Mouse (Mus musculus) midbrain, embryonic 16.5 days (tissue): ENCODE measurements around the gene Alg6. TPM values are rescaled to one million over a fixed set of nuclear protein-coding genes. Genes with fewer than 3 reads are reported as not detected.

Source experiments
- ATAC-seq: fragments of 200-750 bp; cut with Nextera tagmentation; 2 replicates; pipeline ENCODE4 v1.8.0; 2017; ENCODE audit warnings: moderate TSS enrichment
- H3K27ac ChIP-seq: fragments of 300-500 bp; sonication (generic); 2 replicates; pipeline ENCODE4 v1.5.1; 2014; ENCODE audit warnings: mild to moderate bottlenecking, low read length, mixed read lengths
- H3K27me3 ChIP-seq: fragments of 300-500 bp; sonication (generic); 2 replicates; pipeline ENCODE4 v1.6.1; 2014; ENCODE audit warnings: low read depth, low read length, mixed read lengths; ENCODE audit not compliant: control insufficient read depth, insufficient read depth
- H3K36me3 ChIP-seq: fragments of 300-500 bp; sonication (generic); 2 replicates; pipeline ENCODE4 v1.6.1; 2014; ENCODE audit warnings: mild to moderate bottlenecking, low read length, moderate library complexity, mixed read lengths; ENCODE audit not compliant: control insufficient read depth, insufficient read depth
- H3K4me1 ChIP-seq: fragments of 300-500 bp; sonication (generic); 2 replicates; pipeline ENCODE4 v1.6.1; 2014; ENCODE audit warnings: mild to moderate bottlenecking, low read length, mixed read lengths; ENCODE audit not compliant: control insufficient read depth, insufficient read depth
- H3K4me2 ChIP-seq: fragments of 300-500 bp; sonication (generic); 2 replicates; pipeline ENCODE4 v1.6.1; 2014; ENCODE audit warnings: mild to moderate bottlenecking, low read length, mixed read lengths
- H3K4me3 ChIP-seq: fragments of 300-500 bp; sonication (generic); 2 replicates; pipeline ENCODE4 v1.5.1; 2014; ENCODE audit warnings: low read depth, mild to moderate bottlenecking, low read length, moderate library complexity, mixed read lengths
- H3K9ac ChIP-seq: fragments of 300-500 bp; sonication (generic); 2 replicates; pipeline ENCODE4 v1.6.1; 2014; ENCODE audit warnings: low read depth, low read length, mixed read lengths
- H3K9me3 ChIP-seq: fragments of 300-500 bp; sonication (generic); replicated peaks from 2 replicates; pipeline ENCODE4 v1.6.1; 2014; ENCODE audit warnings: mild to moderate bottlenecking, low read length, mixed read lengths; ENCODE audit not compliant: control insufficient read depth, poor library complexity, severe bottlenecking
- WGBS: fragments of 180-500 bp; shearing (Covaris S2); extraction: QIAGEN DNeasy Blood & Tissue Kit; methylation state at CpG from one replicate; pipeline ENCODE4 v1.1.7; 2014; 5-methylcytosine and 5-hydroxymethylcytosine counted together
- polyA plus RNA-seq: library from polyadenylated mRNA; unstranded; fragments of >200 nt; fragmentation: Nextera tagmentation; extraction: Ambion mirVana; gene quantifications from 2 replicates; pipeline ENCODE4 v1.2.1, GENCODE M21; 2015

The Alg6 gene
- polyA plus RNA-seq, result 12.3 and 13.3 TPM in 2 replicates

DNA sequence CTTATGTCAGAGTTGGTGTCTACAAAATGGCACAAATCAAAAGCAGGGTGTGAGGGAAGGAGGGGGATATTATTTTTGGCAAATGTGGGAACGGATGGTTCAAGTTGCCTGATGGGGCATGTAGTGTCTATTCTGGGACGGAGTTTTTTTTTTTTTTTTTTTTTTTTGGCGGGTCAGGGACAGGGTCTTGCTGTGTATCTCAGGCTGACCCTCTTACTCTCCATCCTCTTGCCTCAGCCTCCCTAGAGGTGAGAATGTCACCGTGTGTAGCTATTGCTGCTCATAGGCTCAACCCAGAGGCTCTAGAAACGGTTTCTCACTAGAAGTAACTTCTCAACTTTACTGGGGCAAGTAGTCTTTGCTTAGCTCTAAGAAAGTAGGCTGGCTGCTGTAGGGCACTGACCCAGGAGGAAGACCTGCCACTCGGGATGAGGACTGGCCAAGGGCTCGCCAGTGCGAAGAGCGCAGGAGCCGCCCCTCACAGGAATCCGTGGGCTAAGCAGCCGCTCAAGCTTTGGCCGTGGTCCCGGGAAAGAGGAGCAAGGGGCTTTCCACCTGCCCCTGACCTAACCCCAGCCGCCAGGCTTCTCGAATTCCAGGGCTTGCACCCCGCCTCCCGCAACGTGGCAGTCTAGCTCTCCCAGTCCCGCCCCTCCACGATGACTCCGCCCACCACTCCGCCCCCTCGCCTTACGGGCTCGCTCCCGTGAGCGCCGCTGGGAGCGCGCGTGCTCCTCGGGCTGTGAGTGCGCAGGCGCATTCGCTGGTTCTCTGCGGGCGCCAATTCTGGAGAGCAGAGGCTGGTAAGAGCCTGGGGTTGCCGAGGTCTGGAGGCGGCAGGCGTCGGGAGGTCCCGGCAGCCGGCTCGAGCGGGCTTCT lies at the start of gene Alg6:
TSS of gene Alg6 (plus strand) at position 761 of the 879 bp plus-strand sequence.
- peak within 1 kb of the TSS; percentile 57 for H3K27ac ChIP-seq
- H3K27me3 ChIP-seq, result no peaks in the 10 kb centered on the region
- peak within 1 kb of the TSS; percentile 94 for H3K4me2 ChIP-seq
- 4% methylated on average over 43 of the region's 46 CpGs for WGBS
- H3K4me3 ChIP-seq, result peak within 1 kb of the TSS; percentile 79
- ATAC-seq, result peak; percentile 95
- H3K4me1 ChIP-seq, result no peaks in the 10 kb centered on the region; the same call in 1 of the 2 replicates
- no peaks in the 10 kb centered on the region for H3K9me3 ChIP-seq
- peak within 1 kb of the TSS; percentile 90 for H3K9ac ChIP-seq
- H3K36me3 ChIP-seq, result no peaks in the 10 kb centered on the region

DNA sequence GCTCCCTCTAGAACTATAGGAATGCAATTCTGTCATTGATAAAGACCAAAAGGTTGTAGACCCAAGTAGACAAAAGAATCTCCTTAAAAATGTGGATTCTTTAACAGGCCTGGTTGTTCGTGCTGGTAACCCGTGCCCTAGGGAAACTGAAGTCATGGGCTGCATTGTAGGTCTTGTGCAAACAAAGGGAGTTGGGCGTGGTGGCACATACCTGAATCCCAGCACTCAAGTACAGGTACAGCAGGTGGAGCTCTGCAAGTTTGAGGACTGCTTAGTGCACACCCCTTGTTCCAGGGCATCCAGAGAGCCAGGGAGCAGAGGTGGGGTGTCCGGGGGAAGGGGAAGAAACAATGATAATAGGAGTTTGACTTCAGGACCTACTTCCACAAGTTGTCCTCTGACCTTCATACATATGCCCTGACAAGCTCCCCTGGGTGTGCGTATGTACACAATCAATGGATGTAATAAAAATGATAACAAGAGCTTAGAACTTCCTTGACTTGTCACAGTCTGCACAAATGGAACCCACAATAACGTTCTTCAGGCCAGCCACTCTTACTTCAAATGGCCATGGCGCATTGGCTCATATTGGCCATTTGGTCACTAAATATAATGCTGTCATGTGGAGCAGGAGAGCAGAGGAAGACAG lies 45.1 kb upstream of the Alg6 start:
- peaks cover 5% of the 10 kb centered on the region for H3K27me3 ChIP-seq

DNA sequence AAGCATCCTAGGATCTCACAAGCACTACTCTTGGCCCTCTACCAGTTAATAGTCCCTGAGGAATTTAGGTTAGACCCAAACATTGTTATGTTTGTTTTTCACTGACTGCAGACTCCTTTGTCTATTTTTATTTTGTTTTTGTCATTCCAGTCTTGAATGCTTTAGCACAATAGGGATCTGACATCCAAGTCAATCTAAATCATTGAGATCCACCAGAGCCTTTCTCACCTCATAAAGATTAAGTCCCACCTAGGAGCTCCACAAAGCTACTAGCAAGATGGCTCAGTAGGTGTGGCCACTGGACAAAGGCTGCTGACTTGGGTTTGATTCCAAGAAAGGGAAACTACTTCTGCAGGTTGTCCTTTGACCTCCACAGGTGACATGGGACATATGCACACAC lies 40.3 kb upstream of the Alg6 start:
- no peaks in the 10 kb centered on the region for H3K9me3 ChIP-seq

More for the DNA sequence above, 45.1 kb upstream of the Alg6 start:
- no peaks in the 10 kb centered on the region for H3K4me1 ChIP-seq
- no peaks in the 10 kb centered on the region for H3K36me3 ChIP-seq
- H3K9me3 ChIP-seq, result no peaks in the 10 kb centered on the region
- no peak for ATAC-seq
- WGBS, result 91% methylated on average over 7 of the region's 7 CpGs
- no peak overlapping the region for H3K4me2 ChIP-seq
- no peak overlapping the region for H3K27ac ChIP-seq
- no peak overlapping the region for H3K9ac ChIP-seq
- H3K4me3 ChIP-seq, result no peak overlapping the region

DNA sequence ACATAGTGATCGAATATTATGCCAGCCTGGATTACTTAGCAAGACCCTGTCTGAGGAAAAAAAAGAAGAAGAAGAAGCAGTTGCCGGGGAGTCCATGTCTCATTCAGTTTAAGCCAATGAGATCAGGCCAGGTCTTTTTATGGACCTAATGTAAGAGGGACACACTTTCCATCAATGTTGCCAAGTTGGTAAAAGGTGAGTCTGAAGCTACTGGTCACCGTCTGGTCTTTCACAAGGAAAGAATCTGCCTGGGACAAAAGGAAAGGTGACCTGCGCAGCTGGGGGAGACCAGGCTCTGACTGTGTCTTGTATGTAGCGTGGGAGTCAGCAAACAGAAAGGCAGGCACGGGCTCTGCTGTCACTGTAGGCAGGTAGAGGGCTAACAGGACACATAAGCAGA lies 31.5 kb upstream of the Alg6 start:
- WGBS, result 87% methylated on average over 6 of the region's 6 CpGs
- no peaks in the 10 kb centered on the region for H3K9me3 ChIP-seq
- H3K27ac ChIP-seq, result no peak overlapping the region
- no peaks in the 10 kb centered on the region for H3K36me3 ChIP-seq
- H3K4me3 ChIP-seq, result no peak overlapping the region
- no peaks in the 10 kb centered on the region for H3K4me1 ChIP-seq
- no peaks in the 10 kb centered on the region for H3K27me3 ChIP-seq
- ATAC-seq, result no peak
- H3K4me2 ChIP-seq, result no peak overlapping the region
- no peak overlapping the region for H3K9ac ChIP-seq

More for the DNA sequence above, 40.3 kb upstream of the Alg6 start:
- Histone ChIP-seq H3K4me3 (no peak overlapping the region), H3K27ac (no peak overlapping the region), H3K9ac (no peak overlapping the region), H3K4me2 (no peak overlapping the region), H3K27me3 (no peaks in the 10 kb centered on the region), H3K36me3 (no peaks in the 10 kb centered on the region), H3K4me1 (no peaks in the 10 kb centered on the region)
- ATAC-seq, result no peak

DNA sequence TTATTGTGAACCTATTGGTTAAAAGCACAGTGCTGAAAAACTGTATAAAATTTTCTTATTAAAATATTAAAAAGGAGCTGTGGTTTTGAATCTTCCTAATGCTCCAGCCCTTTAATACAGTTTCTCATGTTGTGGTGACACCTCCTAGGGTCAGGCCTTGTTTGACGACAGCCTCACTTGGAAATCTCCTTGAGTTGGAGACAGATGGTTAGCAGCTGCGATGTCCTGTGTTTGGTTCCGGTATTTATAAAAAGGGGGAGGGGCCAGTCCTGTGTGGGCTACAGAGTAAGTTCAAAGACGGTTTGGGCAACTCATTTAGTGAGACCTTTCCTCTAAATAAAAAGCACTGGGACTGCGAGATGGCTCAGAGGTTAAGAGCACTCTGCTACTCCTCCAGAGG lies 29.2 kb upstream of the Alg6 start:
- Histone ChIP-seq H3K36me3 (no peaks in the 10 kb centered on the region), H3K9me3 (no peaks in the 10 kb centered on the region), H3K27me3 (no peaks in the 10 kb centered on the region), H3K9ac (no peak overlapping the region), H3K27ac (no peak overlapping the region), H3K4me3 (no peak overlapping the region), H3K4me2 (no peak overlapping the region), H3K4me1 (no peaks in the 10 kb centered on the region)
- ATAC-seq, result no peak
- 64% methylated on average over 5 of the region's 5 CpGs for WGBS

DNA sequence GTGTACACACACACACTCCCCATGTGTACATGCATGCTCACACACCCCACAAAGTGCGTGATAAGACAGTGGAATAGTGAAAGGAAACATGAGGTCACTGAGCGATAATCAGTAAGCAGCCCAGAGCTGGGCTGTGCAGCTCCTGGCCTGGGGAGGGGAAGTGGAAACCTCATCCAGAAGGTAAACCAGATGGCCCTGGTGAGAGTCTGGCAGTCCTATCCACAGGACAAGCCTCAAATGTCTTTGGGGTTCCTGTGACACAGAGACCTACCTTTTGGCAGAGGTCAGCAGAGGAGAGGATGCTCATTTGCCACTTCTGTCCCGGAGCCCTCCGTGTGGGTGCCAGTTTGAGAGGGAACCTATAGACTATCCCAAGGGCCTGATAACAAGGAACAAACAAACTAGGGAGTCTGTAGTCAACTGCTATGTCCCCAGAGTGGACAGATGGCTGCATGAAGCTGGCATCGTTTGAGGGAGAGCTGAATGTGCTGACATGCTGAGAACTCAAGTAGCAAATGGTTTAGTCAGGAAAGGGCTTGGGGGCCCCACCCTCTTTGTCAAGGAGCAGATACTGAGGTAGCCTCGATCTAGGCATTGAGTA lies 2.8 kb upstream of the Alg6 start:
- H3K4me2 ChIP-seq, result no peak overlapping the region
- no peaks in the 10 kb centered on the region for H3K27me3 ChIP-seq
- H3K9ac ChIP-seq, result no peak overlapping the region
- H3K4me1 ChIP-seq, result no peaks in the 10 kb centered on the region; the same call in 1 of the 2 replicates
- no peaks in the 10 kb centered on the region for H3K9me3 ChIP-seq
- H3K4me3 ChIP-seq, result no peak overlapping the region
- 91% methylated on average over 6 of the region's 6 CpGs for WGBS
- no peaks in the 10 kb centered on the region for H3K36me3 ChIP-seq
- H3K27ac ChIP-seq, result no peak overlapping the region
- no peak for ATAC-seq

DNA sequence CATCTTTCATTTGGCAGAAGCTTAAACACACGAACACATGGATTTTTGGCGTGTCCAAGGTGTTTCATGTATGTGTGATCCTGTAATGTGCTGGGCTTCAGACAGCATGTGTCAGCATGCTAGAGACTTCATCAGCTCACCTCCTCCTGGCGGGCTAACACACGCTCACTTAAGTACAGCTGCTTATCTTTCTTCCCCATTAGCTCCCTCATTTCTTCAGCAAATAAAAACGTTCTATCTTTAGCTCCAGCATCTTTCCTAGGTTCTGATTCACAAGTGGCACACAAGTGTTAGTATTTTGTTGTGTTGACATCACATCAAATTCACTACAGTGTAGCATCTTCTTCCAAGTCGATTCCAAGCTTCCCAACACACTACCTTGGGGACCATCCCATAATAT lies 1.5 kb upstream of the Alg6 start:
- Histone ChIP-seq H3K9ac (no peak overlapping the region), H3K27ac (no peak overlapping the region), H3K9me3 (no peaks in the 10 kb centered on the region), H3K4me2 (no peak overlapping the region), H3K36me3 (no peaks in the 10 kb centered on the region), H3K27me3 (no peaks in the 10 kb centered on the region), H3K4me3 (no peak overlapping the region), H3K4me1 (no peaks in the 10 kb centered on the region; the same call in 1 of the 2 replicates)
- ATAC-seq, result no peak
- 91% methylated on average over 6 of the region's 6 CpGs for WGBS

DNA sequence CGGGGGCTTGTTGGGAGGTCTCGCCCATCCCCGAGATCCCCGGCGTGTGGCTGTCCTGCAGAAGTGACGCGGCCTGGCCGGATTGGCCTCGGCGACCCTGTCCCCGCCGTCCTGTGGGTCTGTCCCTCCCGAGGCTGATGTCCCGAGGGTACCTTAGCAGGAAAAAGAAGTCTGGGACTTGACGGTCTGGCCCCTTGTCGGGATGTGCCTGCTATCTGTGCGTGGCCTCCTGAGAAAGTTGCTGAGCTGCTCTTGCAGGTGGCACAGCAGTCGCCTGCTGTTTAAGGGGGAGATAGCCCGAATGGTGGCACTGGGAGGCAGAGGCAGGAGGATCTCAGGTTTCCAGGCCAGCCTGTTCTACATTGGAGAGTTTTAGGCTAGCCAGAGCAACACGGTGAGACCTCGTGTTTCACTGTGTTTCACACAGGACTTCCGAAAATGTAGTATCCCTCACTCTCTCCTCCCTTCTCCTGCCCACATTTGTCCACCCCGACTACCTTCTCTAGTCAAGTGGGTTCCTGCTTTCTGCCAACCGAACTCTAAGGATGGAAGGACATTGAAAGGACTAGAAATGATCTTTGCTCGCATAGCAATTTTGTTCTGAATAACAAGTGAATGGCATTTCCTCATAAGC lies 436 bp downstream of the Alg6 start:
- 26% methylated on average over 25 of the region's 25 CpGs for WGBS
- Histone ChIP-seq H3K27me3 (no peaks in the 10 kb centered on the region), H3K9ac (peak overlapping the region; percentile 90), H3K36me3 (no peaks in the 10 kb centered on the region), H3K4me1 (no peaks in the 10 kb centered on the region; the same call in 1 of the 2 replicates), H3K9me3 (no peaks in the 10 kb centered on the region), H3K27ac (peak overlapping the region; percentile 57), H3K4me3 (peak overlapping the region; percentile 79), H3K4me2 (peak overlapping the region; percentile 94)
- peak; percentile 78; the same call in 1 of the 2 replicates for ATAC-seq
